Mouse (Mus musculus) spleen, adult 18-20 months (tissue): ENCODE results near the gene Ppp1r3g.

ENCODE experiments used
- DNase-seq, 2 experiments: peaks; one replicate each; pipeline ENCODE4 v3.0.0; 2022; ENCODE audit warnings: mixed read lengths in 2 of 2

Gene Ppp1r3g

DNA sequence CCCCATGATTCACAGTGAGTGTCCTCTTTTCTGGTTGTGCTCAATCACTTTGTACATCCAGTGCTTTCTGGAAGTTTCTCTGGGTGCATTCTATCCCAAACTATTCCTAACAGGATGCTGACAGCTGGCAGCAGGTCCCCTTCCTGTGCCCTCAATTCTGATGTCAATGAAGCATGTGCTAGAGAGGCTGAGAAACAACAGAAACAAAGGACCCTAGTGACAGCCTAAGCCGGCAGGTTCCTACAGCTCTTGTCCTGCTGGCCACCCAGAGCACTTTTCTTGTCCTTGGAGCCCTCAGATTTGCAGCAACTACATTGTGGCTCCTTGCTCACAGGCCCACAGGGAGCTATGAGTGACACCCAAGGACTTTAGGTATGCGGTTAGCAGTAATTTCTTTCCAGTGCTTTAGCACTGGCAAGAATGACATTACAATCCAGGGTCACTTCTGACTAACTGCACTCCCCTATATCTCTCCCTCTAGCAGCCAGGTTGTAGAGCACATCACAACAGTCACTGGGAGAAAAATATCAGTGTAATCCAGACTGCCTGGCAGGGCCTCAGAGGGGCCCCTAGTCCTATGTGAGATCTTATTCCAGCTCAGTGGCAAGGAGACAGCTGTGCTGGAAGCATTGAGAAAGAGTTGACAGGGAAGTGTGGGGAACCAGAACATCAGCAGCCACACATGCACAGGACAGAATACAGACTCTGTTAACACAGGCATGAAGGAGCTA is 37.2 kb downstream of the Ppp1r3g start:
- no peak for DNase-seq

- no peak for DNase-seq
Measured at GRCm38 (mm10) chr13:35997606-35998005, 39.0 kb downstream of the Ppp1r3g start.

GRCm38 (mm10) chr13:36000798-36001197 is 42.2 kb downstream of the Ppp1r3g start:
- DNase-seq: no peak

DNA sequence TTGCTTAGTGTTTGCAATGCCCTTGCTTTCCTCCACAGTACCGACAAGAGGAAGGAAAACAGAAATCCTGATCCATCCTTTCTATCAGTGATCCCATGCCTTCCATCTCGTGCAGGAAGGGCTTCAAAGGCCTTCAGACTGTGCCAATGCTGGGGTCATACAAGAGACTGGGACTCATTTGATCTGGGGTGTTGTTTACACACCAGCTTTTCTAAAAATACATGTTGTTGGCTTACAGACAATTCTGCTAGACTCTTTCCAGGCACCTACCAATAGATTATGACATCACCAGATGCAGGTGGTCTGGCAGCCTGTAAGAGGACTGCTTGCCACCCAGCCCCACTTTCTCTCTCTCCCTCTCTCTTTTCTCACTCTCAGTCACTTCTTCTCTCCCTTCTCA is 51.3 kb downstream of the Ppp1r3g start:
- no peak for DNase-seq

DNA sequence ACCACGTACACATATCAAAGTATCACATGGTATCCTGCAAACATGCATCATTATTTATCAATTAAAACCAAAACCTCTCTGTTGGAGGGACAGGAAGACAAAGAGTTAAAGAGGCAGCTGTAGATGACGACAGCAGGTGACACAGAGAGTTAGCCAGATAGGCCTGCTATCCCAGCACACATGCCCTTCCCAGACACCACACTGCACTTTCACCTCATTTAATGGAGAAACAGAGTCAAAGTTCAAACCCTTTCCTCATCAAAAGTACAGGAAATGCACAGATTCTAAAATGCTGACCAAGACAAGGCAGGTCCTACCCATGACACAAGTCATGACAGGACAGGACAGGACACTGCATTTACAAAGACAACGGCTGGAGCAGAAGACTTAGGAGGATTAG is 57.0 kb downstream of the Ppp1r3g start:
- no peak for DNase-seq

- DNase-seq: no peak
Measured at GRCm38 (mm10) chr13:36018017-36018416, 59.4 kb downstream of the Ppp1r3g start.

DNA sequence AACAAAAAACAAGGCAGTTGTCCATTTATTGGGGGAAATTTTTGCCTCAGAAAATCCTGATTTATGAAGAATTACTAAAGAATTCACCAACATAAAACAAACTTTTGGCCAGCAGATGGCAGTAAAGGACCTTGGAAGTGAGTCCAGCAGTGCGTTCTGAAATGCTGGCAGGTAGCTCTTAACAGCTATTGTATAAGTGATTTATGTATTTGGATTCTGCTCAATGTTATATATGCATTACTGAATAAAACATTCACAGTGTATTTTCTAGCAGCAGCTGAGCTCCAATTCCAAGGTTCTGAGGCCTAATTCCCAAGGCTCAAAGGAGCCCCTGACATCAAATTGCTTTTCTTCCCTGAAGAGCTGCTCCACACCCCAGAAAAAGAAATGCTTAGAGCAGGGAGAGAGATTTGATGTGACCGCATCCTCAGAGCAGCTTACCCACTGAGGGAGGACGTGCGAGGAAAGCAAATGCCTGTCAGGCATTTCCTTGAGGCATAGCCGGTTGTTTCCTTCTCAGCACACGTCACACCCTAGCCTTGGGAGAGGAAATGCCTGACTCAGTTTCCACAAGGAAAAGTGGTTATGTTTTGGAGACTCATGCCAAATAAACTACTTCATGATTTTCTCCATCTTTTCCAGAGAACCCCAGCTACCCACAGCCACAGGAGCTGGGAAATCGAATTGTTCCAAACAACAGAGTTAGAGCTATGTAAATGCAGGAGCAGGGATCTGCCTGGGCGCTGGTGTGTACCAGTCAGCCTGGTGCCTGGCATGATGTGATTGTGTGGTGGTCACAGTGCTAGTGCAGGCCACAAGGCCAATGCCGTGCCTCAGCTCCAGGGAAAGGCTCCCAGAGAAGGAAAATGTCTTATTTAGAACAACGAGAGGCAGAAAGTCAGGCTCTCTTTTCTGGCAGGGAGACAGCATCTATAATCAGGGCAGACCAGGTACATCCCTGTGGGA is 61.0 kb downstream of the Ppp1r3g start:
- peak in 1 of 2 experiments; percentile 55 for DNase-seq
